Mouse (Mus musculus) myocyte (in vitro differentiated cells): ENCODE results near the gene Itga11.

Experiments used
- CEBPB ChIP-seq: IDR thresholded peaks from 2 replicates; pipeline ENCODE4 v1.6.1; 2011; ENCODE audit warnings: mild to moderate bottlenecking, moderate library complexity; ENCODE audit not compliant: poor library complexity, insufficient read depth, severe bottlenecking
- MYOD1 ChIP-seq, 3 experiments: IDR thresholded peaks; one replicate each; pipeline ENCODE4 v1.6.1; 2011; ENCODE audit warnings: control low read depth in 2 of 3, low read depth in 2 of 3, mild to moderate bottlenecking in 2 of 3, moderate library complexity in 1 of 3; ENCODE audit not compliant: insufficient read length in 2 of 3, control insufficient read depth in 1 of 3
- POLR2A ChIP-seq: IDR thresholded peaks from one replicate; pipeline ENCODE4 v1.6.1; 2011; ENCODE audit warnings: low read depth, mild to moderate bottlenecking, control low read depth, moderate library complexity; ENCODE audit not compliant: insufficient read length
- POLR2AphosphoS2 ChIP-seq: IDR thresholded peaks from one replicate; pipeline ENCODE4 v1.6.1; 2011; ENCODE audit warnings: low read depth, control low read depth; ENCODE audit not compliant: insufficient read length
- TCF12 ChIP-seq: IDR thresholded peaks from one replicate; pipeline ENCODE4 v1.6.1; 2011; ENCODE audit warnings: mild to moderate bottlenecking, control low read depth; ENCODE audit not compliant: poor library complexity, insufficient read depth, severe bottlenecking

DNA sequence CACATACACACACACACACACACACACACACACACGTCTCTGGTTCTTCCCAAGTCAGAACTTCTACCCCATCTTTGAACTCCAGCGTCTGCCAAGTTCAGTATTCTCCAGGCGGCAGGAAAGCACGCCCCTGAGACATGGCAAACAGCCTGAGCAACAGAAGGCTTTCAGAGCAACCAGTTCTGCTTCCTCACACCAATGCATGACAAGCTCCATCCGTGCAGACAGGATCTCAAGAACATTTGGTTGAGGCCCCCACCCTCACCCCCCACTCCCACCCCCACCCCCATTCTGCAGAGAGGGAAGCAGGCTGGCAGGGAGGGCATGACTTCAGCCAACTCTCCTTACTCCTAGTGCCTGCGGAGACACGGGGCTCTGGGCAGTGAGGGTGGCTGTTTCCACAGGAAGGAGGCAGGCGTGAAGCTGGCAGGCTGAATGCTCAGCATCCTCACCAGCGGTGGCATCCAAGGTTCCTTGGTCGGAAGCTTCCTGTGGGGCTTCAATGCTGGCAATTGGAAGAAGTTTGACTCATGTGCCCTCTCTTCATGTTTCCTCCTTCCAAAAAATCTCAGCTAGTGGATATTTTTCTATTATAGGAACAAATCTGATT is 46.9 kb upstream of the Itga11 start:
- TF ChIP-seq POLR2A = no peak
- TF ChIP-seq MYOD1 (IDR thresholded peaks at IDR 0.05; ENCODE audit: control insufficient read depth in 1 of 3, insufficient read length in 2 of 3, low read depth in 2 of 3) = no peak
- TF ChIP-seq POLR2AphosphoS2 = no peak
- no peak for TF ChIP-seq TCF12
- TF ChIP-seq CEBPB = no peak
